8 mouse cellular contexts compared by ENCODE assay signal in genomic region chr16:90167646-90168045, GRCm38 (mm10). TPM values are rescaled to one million over a fixed set of nuclear protein-coding genes. Genes with fewer than 3 reads are reported as not detected.
DNase-seq lines count a peak whose midpoint lies in the region; ATAC-seq and TF ChIP-seq lines count a peak whose summit lies in the region.

No protein-coding gene starts in this region.

- H3K9me3 ChIP-seq in intestine, postnatal 0 days (ENCODE audit: control insufficient read depth): no peaks in the 10 kb centered on the region
- no peaks in the 10 kb centered on the region for H3K9me3 ChIP-seq in intestine, embryonic 15.5 days

- no peak overlapping the region for H3K4me2 ChIP-seq in intestine, postnatal 0 days (replicated peaks; ENCODE audit: low read depth)
- no peak overlapping the region for H3K4me2 ChIP-seq in intestine, embryonic 15.5 days (replicated peaks)

- no peaks in the 10 kb centered on the region for H3K27me3 ChIP-seq in intestine, postnatal 0 days (replicated peaks; ENCODE audit: control insufficient read depth, insufficient read depth, low read length)
- H3K27me3 ChIP-seq in intestine, embryonic 15.5 days (replicated peaks): no peaks in the 10 kb centered on the region

- no peaks in the 10 kb centered on the region for H3K4me1 ChIP-seq in intestine, postnatal 0 days (replicated peaks; ENCODE audit: control insufficient read depth, insufficient read depth, low read length)
- no peaks in the 10 kb centered on the region for H3K4me1 ChIP-seq in intestine, embryonic 15.5 days (replicated peaks)

- no peak overlapping the region for H3K9ac ChIP-seq in intestine, postnatal 0 days (ENCODE audit: low read depth, low read length)
- no peak overlapping the region for H3K9ac ChIP-seq in intestine, embryonic 15.5 days

- peak; percentile 91 for DNase-seq in adrenal gland, postnatal 10 days
- peak; percentile 85 for DNase-seq in embryo, embryonic 11 days
- DNase-seq in gastrocnemius, postnatal 4 days (ENCODE audit: low spot score in 2 of 2): peak; percentile 71 to 81
- peak; percentile 76 for DNase-seq in layer of hippocampus, adult 9-10 months (ENCODE audit: low spot score)
- DNase-seq in spleen, postnatal 4 days (ENCODE audit: low spot score in 2 of 2): peak; percentile 75 to 90

- WGBS in intestine, postnatal 0 days: 25% methylated on average over 10 of the region's 10 CpGs
- whole genome bisulfite sequencing in intestine, embryonic 15.5 days: 35% methylated on average over 10 of the region's 10 CpGs

- peak; percentile 98 for TF ChIP-seq CTCF in intestine, postnatal 0 days (IDR thresholded peaks at IDR 0.05; ENCODE audit: low read depth)

- H3K27ac ChIP-seq in intestine, postnatal 0 days (ENCODE audit: low read depth, low read length): no peak overlapping the region
- H3K27ac ChIP-seq in intestine, embryonic 15.5 days: no peak overlapping the region

- no peak overlapping the region for H3K4me3 ChIP-seq in intestine, postnatal 0 days (ENCODE audit: low read depth, low read length)
- no peak overlapping the region for H3K4me3 ChIP-seq in intestine, embryonic 15.5 days (replicated peaks)

- H3K36me3 ChIP-seq in intestine, postnatal 0 days (ENCODE audit: control insufficient read depth, insufficient read depth): no peaks in the 10 kb centered on the region
- no peaks in the 10 kb centered on the region for H3K36me3 ChIP-seq in intestine, embryonic 15.5 days

- ATAC-seq in intestine, postnatal 0 days: no peak
- ATAC-seq in intestine, embryonic 15.5 days: no peak; the same call in 1 of the 2 replicates
- peak; percentile 94 for ATAC-seq in megakaryocyte progenitor cell, adult 5-6 weeks (replicated peaks; ENCODE audit: poor library complexity)

RNA-seq across cellular contexts. Expression of gene Tiam1, which starts 24.1 kb away (rescaled TPM):
- polyA plus RNA-seq in intestine, postnatal 0 days (2015; fragmentation: Nextera tagmentation; extraction: Ambion mirVana): 3.0 and 3.3 TPM in 2 replicates
- polyA plus RNA-seq in intestine, embryonic 15.5 days (2015; fragmentation: Nextera tagmentation; extraction: Ambion mirVana): 12.3 and 12.4 TPM in 2 replicates
- total RNA-seq in adrenal gland, postnatal 10 days (2021): 10 to 100 TPM; 47.3 to 50.3 TPM
- total RNA-seq in gastrocnemius, postnatal 4 days (2021): 10 to 100 TPM; 14.5 to 15.5 TPM
- 60.8 and 67.9 TPM in 2 replicates for total RNA-seq in megakaryocyte progenitor cell, adult 5-6 weeks (2015)
- total RNA-seq in megakaryocyte progenitor cell, adult 5-6 weeks (2017): 52.8 and 58.4 TPM in 2 replicates

RNA-seq across cellular contexts. Expression of gene Sod1, which starts 52.9 kb away (rescaled TPM):
- 1,874 and 1,904 TPM in 2 replicates for polyA plus RNA-seq in intestine, postnatal 0 days (2015; fragmentation: Nextera tagmentation; extraction: Ambion mirVana)
- polyA plus RNA-seq in intestine, embryonic 15.5 days (2015; fragmentation: Nextera tagmentation; extraction: Ambion mirVana): 1,265 and 1,398 TPM in 2 replicates
- total RNA-seq in adrenal gland, postnatal 10 days (2021): 1,000 to 10,000 TPM; 1,099 to 1,142 TPM
- 100 to 1,000 TPM; 404 to 416 TPM for total RNA-seq in gastrocnemius, postnatal 4 days (2021)
- 577 and 581 TPM in 2 replicates for total RNA-seq in megakaryocyte progenitor cell, adult 5-6 weeks (2015)
- total RNA-seq in megakaryocyte progenitor cell, adult 5-6 weeks (2017): 672 and 752 TPM in 2 replicates
